Mouse (Mus musculus): ENCODE results near the gene Cpm. TPM values are rescaled to one million over a fixed set of nuclear protein-coding genes. Genes with fewer than 3 reads are reported as not detected.

Cpm gene
- polyA plus RNA-seq, 1 experiment from 2014 or later = 5.2 TPM

DNA sequence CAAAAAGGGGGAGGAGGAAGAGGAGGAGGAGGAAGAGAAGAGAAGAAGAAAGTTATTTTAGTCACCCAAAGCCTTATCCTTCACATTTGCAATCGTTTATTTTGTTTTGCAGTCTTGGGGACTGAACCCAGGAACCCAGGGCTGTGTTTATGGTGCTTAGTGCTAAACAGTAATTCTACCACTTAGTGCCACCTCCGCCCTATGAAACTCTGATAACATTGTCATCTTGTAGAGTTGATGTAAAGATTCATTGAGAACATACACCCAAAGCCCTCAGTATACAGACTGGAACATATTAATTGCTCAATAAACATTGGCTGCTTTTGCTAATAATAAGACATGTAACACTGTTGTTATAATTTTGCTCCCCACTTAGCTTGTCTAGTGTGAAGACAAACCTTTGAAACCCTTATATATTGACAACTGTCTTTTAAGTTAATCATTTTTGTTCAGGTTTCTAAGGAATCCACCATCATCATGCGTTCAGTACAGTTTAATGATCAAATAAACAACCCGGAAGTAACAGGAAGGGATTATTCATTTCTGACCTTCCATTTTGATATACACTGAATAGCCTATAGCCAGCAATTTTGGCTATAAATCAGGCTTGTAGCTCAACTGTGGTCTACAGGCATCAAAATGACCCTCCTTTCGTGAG lies 49.9 kb downstream of the Cpm start:
- 89% methylated on average over 5 of the region's 5 CpGs for WGBS
- Histone ChIP-seq H3K27ac (no peak overlapping the region), H3K4me1 (peaks cover 11% of the 10 kb centered on the region; the same call in 1 of the 2 replicates), H3K9ac (no peak overlapping the region), H3K4me3 (replicated peaks) (no peak overlapping the region), H3K4me2 (no peak overlapping the region), H3K9me3 (no peaks in the 10 kb centered on the region), H3K36me3 (replicated peaks) (no peaks in the 10 kb centered on the region), H3K27me3 (0 out of 2 replicates have a peak, but pooled peaks cover 2% of the 10 kb centered on the region)
- no peak for ATAC-seq (ENCODE audit: low FRiP score)

DNA sequence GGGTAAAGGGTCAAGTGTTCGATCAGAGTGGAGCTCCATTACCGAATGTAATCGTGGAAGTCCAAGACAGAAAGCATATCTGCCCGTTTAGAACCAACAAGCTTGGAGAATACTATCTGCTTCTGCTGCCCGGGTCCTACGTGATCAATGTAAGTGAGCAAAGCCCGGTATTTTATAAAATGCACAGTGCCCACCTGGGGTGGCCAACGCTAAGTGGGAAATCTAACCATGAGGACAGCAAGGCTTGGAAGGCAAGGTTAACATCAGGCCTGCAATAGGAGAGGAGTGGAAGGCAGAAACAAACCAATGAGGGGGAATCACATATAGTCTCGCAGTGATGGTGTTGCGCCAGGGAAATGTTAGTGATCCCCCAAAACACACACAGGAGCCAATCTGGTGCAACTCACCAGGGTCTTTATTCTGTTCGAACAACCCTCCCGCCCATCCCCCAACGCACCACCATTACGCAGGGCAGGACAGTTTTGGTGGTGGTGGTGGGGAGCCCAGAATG lies 50.7 kb downstream of the Cpm start:
- no peak overlapping the region for H3K4me2 ChIP-seq
- ATAC-seq (ENCODE audit: low FRiP score) = no peak
- H3K36me3 ChIP-seq (replicated peaks) = no peaks in the 10 kb centered on the region
- H3K9ac ChIP-seq = no peak overlapping the region
- no peak overlapping the region for H3K27ac ChIP-seq
- WGBS = 93% methylated on average over 14 of the region's 14 CpGs
- no peaks in the 10 kb centered on the region for H3K27me3 ChIP-seq
- H3K4me3 ChIP-seq (replicated peaks) = no peak overlapping the region
- peaks cover 11% of the 10 kb centered on the region; the same call in 1 of the 2 replicates for H3K4me1 ChIP-seq
- no peaks in the 10 kb centered on the region for H3K9me3 ChIP-seq

DNA sequence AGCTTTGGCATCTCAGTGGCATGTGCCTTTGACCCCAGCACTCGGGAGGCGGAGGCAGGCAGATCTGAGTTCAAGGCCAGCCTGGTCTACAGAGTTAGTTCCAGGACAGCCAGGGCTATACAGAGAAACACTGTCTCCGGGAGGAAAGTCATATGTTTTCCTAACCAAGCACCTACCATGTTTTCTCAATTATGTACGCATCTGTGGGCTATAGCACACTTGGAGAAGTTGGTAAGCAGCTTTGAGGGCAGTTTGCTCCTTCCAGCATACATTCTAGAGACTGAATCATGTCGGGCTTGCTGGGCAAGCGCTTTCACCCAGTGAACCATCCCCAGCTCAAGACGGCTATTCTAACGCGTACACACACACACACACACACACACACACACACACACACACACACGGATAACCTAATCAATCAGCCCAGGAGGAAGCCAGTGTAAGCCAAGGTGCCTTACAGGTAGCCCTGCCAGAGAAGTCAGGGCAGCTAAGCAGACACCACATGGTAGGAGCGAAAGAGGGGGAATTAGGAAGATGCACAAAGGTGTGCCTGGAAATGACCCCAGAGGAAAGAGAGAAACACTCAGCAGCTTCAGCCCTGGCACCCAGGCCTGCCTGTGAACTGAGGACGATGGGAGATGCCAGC lies 51.7 kb downstream of the Cpm start:
- H3K27ac ChIP-seq = no peak overlapping the region
- H3K27me3 ChIP-seq = no peaks in the 10 kb centered on the region
- H3K9me3 ChIP-seq = no peaks in the 10 kb centered on the region
- no peak overlapping the region for H3K4me3 ChIP-seq (replicated peaks)
- no peak for ATAC-seq (ENCODE audit: low FRiP score)
- no peak overlapping the region for H3K4me2 ChIP-seq
- peaks cover 3% of the 10 kb centered on the region; the same call in 1 of the 2 replicates for H3K4me1 ChIP-seq
- WGBS = 86% methylated on average over 12 of the region's 12 CpGs
- no peaks in the 10 kb centered on the region for H3K36me3 ChIP-seq (replicated peaks)
- no peak overlapping the region for H3K9ac ChIP-seq

DNA sequence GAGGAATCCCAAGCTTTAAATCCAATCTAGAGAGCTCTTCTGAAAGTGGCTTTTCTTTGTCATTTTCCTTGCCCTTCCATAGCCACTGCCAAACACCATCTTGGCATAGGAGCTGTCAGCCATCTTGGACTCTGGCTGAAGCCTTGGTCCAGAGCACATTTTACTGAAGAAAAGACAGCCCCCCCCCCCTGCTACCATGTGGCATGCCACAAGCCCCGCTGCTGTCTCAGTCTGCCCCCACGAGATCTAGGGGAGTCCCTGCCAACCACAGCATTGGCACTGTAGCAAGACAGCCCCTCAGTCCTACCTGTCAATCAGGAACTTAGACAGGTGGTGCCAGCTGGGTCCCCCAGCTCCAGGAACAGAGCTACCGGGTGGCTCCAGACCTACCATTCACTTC lies 52.2 kb downstream of the Cpm start:
- Histone ChIP-seq H3K4me1 (no peaks in the 10 kb centered on the region), H3K4me2 (no peak overlapping the region), H3K27me3 (no peaks in the 10 kb centered on the region), H3K4me3 (replicated peaks) (no peak overlapping the region), H3K36me3 (replicated peaks) (no peaks in the 10 kb centered on the region), H3K9ac (no peak overlapping the region), H3K9me3 (no peaks in the 10 kb centered on the region), H3K27ac (no peak overlapping the region)
- WGBS = 93% methylated on average over 3 of the region's 3 CpGs
- ATAC-seq (ENCODE audit: low FRiP score) = no peak

DNA sequence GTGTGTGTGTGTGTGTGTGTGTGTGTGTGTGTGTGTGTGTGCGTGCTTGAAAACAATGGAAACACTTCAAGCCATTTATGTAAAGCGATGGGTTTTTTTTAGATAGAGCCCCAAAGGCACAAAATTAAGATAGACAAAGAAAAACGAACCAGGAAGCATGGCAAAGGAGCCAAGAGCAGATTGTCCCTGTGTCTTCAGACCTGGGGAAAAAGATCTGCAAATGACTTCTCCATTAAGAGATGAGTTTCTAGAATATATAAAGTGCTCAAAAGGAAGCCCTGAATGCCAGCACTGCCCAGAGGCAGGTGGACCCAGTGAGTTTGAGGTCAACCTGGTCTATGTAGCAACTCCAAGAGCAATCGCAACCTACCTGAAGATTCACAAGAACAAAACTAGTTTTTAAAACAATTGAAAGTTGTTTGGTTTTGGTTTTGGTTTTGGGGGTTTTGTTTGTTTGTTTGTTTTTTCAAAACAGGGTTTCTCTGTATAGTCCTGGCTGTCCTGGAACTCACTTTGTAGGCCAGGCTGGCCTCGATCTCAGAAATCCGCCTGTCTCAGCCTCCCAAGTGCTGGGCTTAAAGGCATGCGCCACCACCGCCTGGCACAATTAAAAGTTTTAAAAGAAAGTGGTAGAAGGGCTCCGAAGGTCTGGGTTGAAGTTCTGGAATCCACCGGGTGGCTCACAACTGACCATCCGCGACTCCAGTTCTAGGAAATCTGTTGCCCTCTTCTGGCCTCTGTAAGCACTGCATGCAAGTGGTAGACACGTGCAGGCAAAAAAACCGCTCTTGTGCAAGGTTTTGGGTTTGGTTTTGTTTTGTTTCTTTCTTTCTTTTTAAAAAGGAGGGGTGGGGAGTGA lies 52.9 kb downstream of the Cpm start:
- no peak overlapping the region for H3K27ac ChIP-seq
- H3K36me3 ChIP-seq (replicated peaks) = no peaks in the 10 kb centered on the region
- ATAC-seq (ENCODE audit: low FRiP score) = no peak
- no peak overlapping the region for H3K4me3 ChIP-seq (replicated peaks)
- H3K9me3 ChIP-seq = no peaks in the 10 kb centered on the region
- H3K4me1 ChIP-seq = no peaks in the 10 kb centered on the region
- no peaks in the 10 kb centered on the region for H3K27me3 ChIP-seq
- no peak overlapping the region for H3K9ac ChIP-seq
- WGBS = 65% methylated on average over 14 of the region's 14 CpGs
- H3K4me2 ChIP-seq = no peak overlapping the region

DNA sequence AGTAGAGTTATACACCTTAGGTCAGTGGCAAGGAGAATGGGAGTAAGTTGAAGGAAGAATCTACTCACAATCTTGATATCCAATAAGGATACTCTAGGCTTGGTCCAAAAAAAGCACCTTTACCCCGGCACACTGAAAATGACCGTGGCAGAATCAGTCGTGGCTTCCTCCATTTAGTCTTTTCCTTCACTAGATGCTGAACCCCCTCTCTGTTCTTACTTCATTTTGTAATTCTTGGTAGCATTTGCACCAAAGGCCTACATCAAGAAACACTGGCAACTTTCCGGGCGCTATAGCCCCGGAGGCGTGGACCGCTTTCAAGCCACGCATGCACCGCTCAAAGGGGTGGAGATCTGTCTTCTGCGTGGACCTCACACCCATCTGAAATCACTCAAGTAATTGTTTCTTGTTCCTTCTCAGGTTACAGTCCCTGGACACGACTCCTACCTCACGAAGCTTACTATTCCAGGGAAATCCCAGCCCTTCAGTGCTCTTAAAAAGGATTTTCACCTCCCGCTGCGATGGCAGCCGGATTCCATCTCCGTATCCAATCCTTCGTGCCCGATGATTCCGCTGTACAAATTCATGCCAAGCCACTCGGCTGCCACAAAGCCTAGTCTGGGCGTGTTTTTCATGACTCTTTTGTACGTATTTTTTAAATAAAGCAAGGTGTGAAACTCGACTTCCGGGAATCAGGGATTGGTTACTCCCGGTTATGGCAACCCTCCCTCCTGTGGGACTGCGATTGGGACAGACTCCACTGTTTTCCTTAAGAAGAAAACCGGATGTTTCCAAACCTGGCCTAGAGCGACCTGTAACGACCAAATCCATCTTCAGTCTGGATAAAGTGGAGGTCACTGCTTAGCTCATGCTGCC lies 53.8 kb downstream of the Cpm start:
- Histone ChIP-seq H3K4me2 (no peak overlapping the region), H3K4me3 (replicated peaks) (no peak overlapping the region), H3K27me3 (no peaks in the 10 kb centered on the region), H3K27ac (no peak overlapping the region), H3K9me3 (no peaks in the 10 kb centered on the region), H3K36me3 (replicated peaks) (no peaks in the 10 kb centered on the region; the same call in 1 of the 2 replicates), H3K9ac (no peak overlapping the region), H3K4me1 (no peaks in the 10 kb centered on the region)
- WGBS = 87% methylated on average over 30 of the region's 30 CpGs
- no peak for ATAC-seq (ENCODE audit: low FRiP score)

DNA sequence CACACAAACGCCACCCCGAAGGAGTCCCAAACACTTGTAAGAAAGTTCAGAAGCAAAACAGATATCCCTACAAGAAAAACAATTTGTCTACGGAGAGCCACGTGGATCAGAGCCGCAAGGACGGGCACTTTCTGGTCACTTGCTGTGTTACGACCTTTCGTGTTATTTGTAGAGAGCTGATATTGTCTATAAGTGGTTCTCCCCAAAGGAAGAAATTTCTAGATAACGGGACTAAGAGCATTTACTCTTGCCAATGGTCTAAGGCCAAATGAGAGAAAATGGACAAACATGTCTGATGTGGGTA lies 54.4 kb downstream of the Cpm start:
- 94% methylated on average over 9 of the region's 9 CpGs for WGBS
- Histone ChIP-seq H3K9ac (no peak overlapping the region), H3K27ac (no peak overlapping the region), H3K4me2 (no peak overlapping the region), H3K36me3 (replicated peaks) (peaks cover 6% of the 10 kb centered on the region), H3K27me3 (no peaks in the 10 kb centered on the region), H3K4me1 (no peaks in the 10 kb centered on the region), H3K4me3 (replicated peaks) (no peak overlapping the region), H3K9me3 (no peaks in the 10 kb centered on the region)
- no peak for ATAC-seq (ENCODE audit: low FRiP score)

DNA sequence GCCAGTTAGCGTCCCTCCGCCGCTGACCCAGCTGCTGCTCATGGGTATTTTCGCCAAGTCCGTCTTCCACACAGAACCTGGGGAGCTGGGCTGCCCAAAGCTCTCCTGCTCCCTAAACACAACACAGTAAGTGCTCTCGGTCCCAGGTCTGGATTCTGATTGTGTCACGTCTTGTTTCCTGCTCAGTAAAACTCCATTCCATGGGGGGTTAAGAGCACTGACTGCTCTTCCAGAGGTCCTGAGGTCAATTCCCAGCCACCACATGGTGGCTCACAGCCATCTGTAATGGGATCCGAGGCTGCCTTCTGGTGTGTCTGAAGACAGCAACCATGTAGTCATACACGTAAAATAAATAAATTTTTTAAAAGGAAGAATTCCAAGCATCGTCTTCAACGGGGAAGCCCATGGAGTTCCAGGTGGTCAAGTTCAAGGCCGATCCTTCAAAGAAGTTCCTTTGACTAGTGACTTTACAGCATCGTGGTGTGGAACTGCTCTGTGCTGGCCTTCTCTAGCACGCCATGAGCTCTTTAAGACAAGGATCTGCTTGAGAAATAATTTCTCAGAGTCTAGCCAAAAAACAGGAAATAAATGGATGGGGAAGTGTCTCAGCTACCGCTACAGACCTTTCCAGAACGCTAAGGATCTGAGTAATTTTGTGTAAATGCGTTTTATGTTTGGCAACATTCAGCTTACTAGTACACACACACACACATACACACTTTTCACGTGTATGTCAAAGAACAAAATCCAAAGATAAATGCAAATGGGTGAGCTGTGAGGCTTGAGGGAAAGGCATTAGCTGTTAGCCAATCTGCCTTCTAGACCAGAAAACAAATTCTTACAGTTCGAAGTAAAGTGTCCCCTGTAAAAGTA lies 55.2 kb downstream of the Cpm start:
- Histone ChIP-seq H3K9me3 (no peaks in the 10 kb centered on the region), H3K27me3 (no peaks in the 10 kb centered on the region), H3K36me3 (replicated peaks) (peaks cover 14% of the 10 kb centered on the region), H3K4me1 (no peaks in the 10 kb centered on the region), H3K4me3 (replicated peaks) (no peak overlapping the region), H3K9ac (no peak overlapping the region), H3K4me2 (no peak overlapping the region), H3K27ac (no peak overlapping the region)
- no peak for ATAC-seq (ENCODE audit: low FRiP score)
- whole genome bisulfite sequencing = 92% methylated on average over 19 of the region's 19 CpGs

DNA sequence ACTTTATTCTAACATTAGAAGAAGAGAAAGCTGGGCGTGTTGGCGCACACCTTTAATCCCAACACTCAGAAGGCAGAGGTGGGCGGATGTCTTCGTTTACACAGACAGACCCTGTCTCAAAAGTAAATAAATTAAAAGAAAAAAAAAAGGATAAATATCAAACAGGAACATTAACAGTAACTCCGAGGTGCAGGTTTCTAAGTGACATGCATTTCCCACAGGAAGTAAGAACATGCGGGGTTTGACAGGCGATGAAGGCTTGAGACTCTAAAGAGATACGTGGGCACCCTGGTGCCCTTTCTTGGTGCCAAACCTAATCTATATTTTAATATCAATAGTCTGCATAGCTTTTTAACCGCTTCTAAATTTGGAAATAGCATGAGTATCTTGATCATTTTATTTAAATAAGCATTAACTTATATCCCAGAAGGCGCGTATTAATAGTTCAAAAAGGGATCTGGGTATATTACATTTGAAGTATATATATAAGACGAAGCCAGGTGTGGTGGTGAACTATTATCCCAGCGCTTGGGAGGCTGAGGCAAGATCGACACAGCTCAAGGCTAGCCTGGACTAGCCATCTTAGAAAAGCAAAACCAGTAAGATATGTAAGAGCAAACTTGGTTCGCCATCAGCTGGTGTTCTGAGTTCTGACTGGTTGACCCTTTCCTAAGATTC lies 56.0 kb downstream of the Cpm start:
- no peak for ATAC-seq (ENCODE audit: low FRiP score)
- Histone ChIP-seq H3K4me3 (replicated peaks) (no peak overlapping the region), H3K4me1 (no peaks in the 10 kb centered on the region), H3K9ac (no peak overlapping the region), H3K27ac (no peak overlapping the region), H3K27me3 (no peaks in the 10 kb centered on the region), H3K36me3 (replicated peaks) (peaks cover 20% of the 10 kb centered on the region), H3K4me2 (no peak overlapping the region), H3K9me3 (no peaks in the 10 kb centered on the region)
- 93% methylated on average over 15 of the region's 15 CpGs for WGBS

DNA sequence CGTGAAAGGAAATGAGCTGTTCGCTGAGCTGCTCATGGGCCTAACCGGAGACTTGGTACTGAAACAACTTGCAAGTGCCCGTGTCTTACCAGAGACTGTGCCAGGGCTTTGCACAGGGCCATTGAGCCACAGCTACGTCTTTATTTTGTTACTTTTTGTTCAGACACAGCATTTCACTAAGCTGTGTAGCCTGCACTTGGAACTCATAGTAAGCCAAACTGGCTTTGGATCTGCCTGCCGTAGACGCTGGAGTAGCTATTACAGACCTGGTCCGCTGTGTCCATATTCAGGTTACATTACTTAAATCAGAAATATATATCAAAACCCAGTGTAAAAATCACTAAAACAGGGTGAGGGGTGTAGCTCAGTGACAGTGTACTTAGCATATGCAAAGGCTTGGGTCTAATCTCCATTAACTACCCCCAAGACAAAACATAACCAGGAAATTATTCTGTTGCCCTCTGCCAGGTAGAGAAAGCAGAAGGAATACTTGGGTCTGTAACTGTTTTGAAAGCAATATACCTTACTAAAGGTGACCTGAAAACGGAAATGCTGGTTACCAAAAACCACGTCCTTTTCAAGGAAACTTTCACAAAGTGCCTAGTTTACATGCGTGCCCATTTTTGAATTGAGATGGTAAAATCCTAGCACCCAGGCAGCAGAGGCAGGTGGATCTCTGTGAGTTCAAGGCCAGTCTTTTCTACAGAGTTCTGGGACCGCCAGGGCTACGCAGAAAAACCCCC lies 56.7 kb downstream of the Cpm start:
- no peaks in the 10 kb centered on the region for H3K4me1 ChIP-seq
- H3K4me2 ChIP-seq = no peak overlapping the region
- 90% methylated on average over 13 of the region's 13 CpGs for WGBS
- no peak overlapping the region for H3K9ac ChIP-seq
- no peak overlapping the region for H3K4me3 ChIP-seq (replicated peaks)
- no peak for ATAC-seq (ENCODE audit: low FRiP score)
- H3K27ac ChIP-seq = no peak overlapping the region
- H3K36me3 ChIP-seq (replicated peaks) = peaks cover 28% of the 10 kb centered on the region
- no peaks in the 10 kb centered on the region for H3K27me3 ChIP-seq
- H3K9me3 ChIP-seq = no peaks in the 10 kb centered on the region

Data from forebrain, embryonic 12.5 days (tissue).